Mouse (Mus musculus) MEL (cell line): Measurements from ENCODE around the gene Bmpr1b. TPM values are rescaled to one million over a fixed set of nuclear protein-coding genes. Genes with fewer than 3 reads are reported as not detected.

Experiments
- DNase-seq: peaks from one replicate; pipeline ENCODE4 v3.0.0; 2011; ENCODE audit warnings: low read depth, low spot score
- H3K27ac ChIP-seq: 2 replicates; pipeline ENCODE4 v1.5.1; 2012; ENCODE audit warnings: low read depth, mild to moderate bottlenecking, control low read depth, low read length, moderate library complexity; ENCODE audit not compliant: control insufficient read depth
- H3K27me3 ChIP-seq, 2 experiments: fragments of 150-350 bp in 1 of 2; sonication (generic) in 1 of 2; 2 replicates each; pipeline ENCODE4 v1.6.1; 2012; ENCODE audit warnings: low read length in 2 of 2, mild to moderate bottlenecking in 2 of 2, improper control_type of control experiment in 1 of 2, moderate library complexity in 1 of 2; ENCODE audit not compliant: insufficient read depth in 2 of 2, control insufficient read depth in 1 of 2
- H3K36me3 ChIP-seq, 2 experiments: 2 replicates each; pipeline ENCODE4 v1.6.1; 2012 to 2014; ENCODE audit warnings: low read length in 2 of 2, improper control_type of control experiment in 1 of 2, inconsistent platforms in 1 of 2, mild to moderate bottlenecking in 1 of 2; ENCODE audit not compliant: insufficient read depth in 2 of 2, control insufficient read depth in 1 of 2
- H3K4me1 ChIP-seq, 2 experiments: fragments of 150-350 bp in 1 of 2; sonication (generic) in 1 of 2; 2 replicates each; pipeline ENCODE4 v1.6.1; 2012; ENCODE audit warnings: low read length in 2 of 2, improper control_type of control experiment in 1 of 2, mild to moderate bottlenecking in 1 of 2; ENCODE audit not compliant: insufficient read depth in 2 of 2, control insufficient read depth in 1 of 2
- H3K4me3 ChIP-seq, 2 experiments: fragments of 150-350 bp in 1 of 2; sonication (generic) in 1 of 2; 2 replicates each; pipeline ENCODE4 v1.5.1; 2012; ENCODE audit warnings: low read depth in 2 of 2, low read length in 2 of 2, mild to moderate bottlenecking in 2 of 2, moderate library complexity in 2 of 2, control low read depth in 1 of 2, improper control_type of control experiment in 1 of 2; ENCODE audit not compliant: control insufficient read depth in 1 of 2, insufficient read depth in 1 of 2
- H3K79me2 ChIP-seq: 2 replicates; pipeline ENCODE4 v1.6.1; 2012; ENCODE audit warnings: mild to moderate bottlenecking, low read length, moderate library complexity; ENCODE audit not compliant: control insufficient read depth, poor library complexity, insufficient read depth
- H3K9ac ChIP-seq: 2 replicates; pipeline ENCODE4 v1.6.1; 2012; ENCODE audit warnings: low read depth, mild to moderate bottlenecking, control low read depth, low read length, moderate library complexity; ENCODE audit not compliant: control insufficient read depth, poor library complexity, severe bottlenecking
- H3K9me3 ChIP-seq: fragments of 150-350 bp; sonication (generic); replicated peaks from 2 replicates; pipeline ENCODE4 v1.6.1; 2012; ENCODE audit warnings: mild to moderate bottlenecking, low read length, improper control_type of control experiment, moderate library complexity; ENCODE audit not compliant: insufficient read depth
- CHD1 ChIP-seq: IDR thresholded peaks from 2 replicates; pipeline ENCODE4 v1.6.1; 2012; ENCODE audit warnings: low read depth, mild to moderate bottlenecking, inconsistent platforms, low read length, improper control_type of control experiment
- CHD2 ChIP-seq: IDR thresholded peaks from 2 replicates; pipeline ENCODE4 v1.6.1; 2011; ENCODE audit warnings: low read length, improper control_type of control experiment
- EP300 ChIP-seq, 2 experiments: IDR thresholded peaks; 2 replicates each; pipeline ENCODE4 v1.6.1; 2011; ENCODE audit warnings: improper control_type of control experiment in 2 of 2, low read length in 2 of 2, low read depth in 1 of 2, mild to moderate bottlenecking in 1 of 2
- ETS1 ChIP-seq: IDR thresholded peaks from 2 replicates; pipeline ENCODE4 v1.6.1; 2012; ENCODE audit warnings: low read depth, mild to moderate bottlenecking, inconsistent platforms, low read length, improper control_type of control experiment, moderate library complexity
- HCFC1 ChIP-seq: IDR thresholded peaks from 2 replicates; pipeline ENCODE4 v1.6.1; 2012; ENCODE audit warnings: low read depth, mild to moderate bottlenecking, inconsistent platforms, low read length, improper control_type of control experiment, moderate library complexity
- KAT2A ChIP-seq: conservative IDR thresholded peaks from 2 replicates; pipeline ENCODE4 v1.6.1; 2012; ENCODE audit warnings: low read depth, low read length, improper control_type of control experiment, inconsistent platforms
- MAFK ChIP-seq: IDR thresholded peaks from 2 replicates; pipeline ENCODE4 v1.6.1; 2011; ENCODE audit warnings: low read depth, mild to moderate bottlenecking, low read length, improper control_type of control experiment, borderline replicate concordance
- MAZ ChIP-seq: IDR thresholded peaks from 2 replicates; pipeline ENCODE4 v1.6.1; 2012; ENCODE audit warnings: low read depth, mild to moderate bottlenecking, inconsistent platforms, low read length, improper control_type of control experiment
- MEF2A ChIP-seq: IDR thresholded peaks from 2 replicates; pipeline ENCODE4 v1.6.1; 2014; ENCODE audit warnings: low read depth, mild to moderate bottlenecking, inconsistent platforms, low read length, improper control_type of control experiment; ENCODE audit not compliant: poor library complexity, insufficient replicate concordance, severe bottlenecking; ENCODE audit errors: extremely low read depth
- MYB ChIP-seq: IDR thresholded peaks from 2 replicates; pipeline ENCODE4 v1.6.1; 2011; ENCODE audit warnings: mild to moderate bottlenecking, low read depth, low read length, improper control_type of control experiment
- NRF1 ChIP-seq: IDR thresholded peaks from 2 replicates; pipeline ENCODE4 v1.6.1; 2014; ENCODE audit warnings: low read depth, mild to moderate bottlenecking, inconsistent platforms, low read length, improper control_type of control experiment, moderate library complexity; ENCODE audit not compliant: poor library complexity, insufficient read depth, severe bottlenecking
- POLR2A ChIP-seq, 2 experiments: IDR thresholded peaks; 2 replicates each; pipeline ENCODE4 v1.6.1; 2011 to 2012; ENCODE audit warnings: low read length in 2 of 2, mild to moderate bottlenecking in 2 of 2, control low read depth in 1 of 2, improper control_type of control experiment in 1 of 2, low read depth in 1 of 2, moderate library complexity in 1 of 2; ENCODE audit not compliant: control insufficient read depth in 1 of 2, insufficient read depth in 1 of 2, poor library complexity in 1 of 2
- POLR2AphosphoS2 ChIP-seq: IDR thresholded peaks from 2 replicates; pipeline ENCODE4 v1.6.1; 2011; ENCODE audit warnings: low read length, improper control_type of control experiment
- RCOR1 ChIP-seq: IDR thresholded peaks from 2 replicates; pipeline ENCODE4 v1.6.1; 2012; ENCODE audit warnings: low read depth, mild to moderate bottlenecking, inconsistent platforms, low read length, improper control_type of control experiment
- TAL1 ChIP-seq: IDR thresholded peaks from 2 replicates; pipeline ENCODE4 v1.6.1; 2012; ENCODE audit warnings: mild to moderate bottlenecking, inconsistent platforms, low read length, moderate library complexity, mixed read lengths
- TBP ChIP-seq: IDR thresholded peaks from 2 replicates; pipeline ENCODE4 v1.8.0; 2011; ENCODE audit warnings: low read depth, low read length, improper control_type of control experiment
- USF1 ChIP-seq: IDR thresholded peaks from 2 replicates; pipeline ENCODE4 v1.6.1; 2014; ENCODE audit warnings: low read depth, mild to moderate bottlenecking, inconsistent platforms, low read length, improper control_type of control experiment, moderate library complexity
- ZC3H11A ChIP-seq: IDR thresholded peaks from 2 replicates; pipeline ENCODE4 v1.6.1; 2012; ENCODE audit warnings: low read depth, mild to moderate bottlenecking, inconsistent platforms, low read length, improper control_type of control experiment
- ZMIZ1 ChIP-seq: IDR thresholded peaks from 2 replicates; pipeline ENCODE4 v1.6.1; 2012; ENCODE audit warnings: low read depth, mild to moderate bottlenecking, inconsistent platforms, low read length, improper control_type of control experiment, moderate library complexity
- polyA plus RNA-seq, 2 experiments: library from polyadenylated mRNA; stranded (reverse) in 1 of 2; unstranded in 1 of 2; fragments of >175 nt in 1 of 2; fragments of >200 nt in 1 of 2; gene quantifications; 2 replicates each; pipeline versions ENCODE4 v1.2.1 to v1.2.4; 2012; ENCODE audit warnings: low replicate concordance in 2 of 2, low read depth in 1 of 2; ENCODE audit not compliant: insufficient read length in 2 of 2, insufficient read depth in 1 of 2, missing spikeins in 1 of 2
- total RNA-seq: library from RNA; depleted of rRNA; stranded (reverse); fragments of 300-350 nt; gene quantifications from 2 replicates; pipeline ENCODE4 v1.2.3, GENCODE M21; 2012

Gene Bmpr1b
- total and polyA plus RNA-seq, 3 experiments: not detected

DNA sequence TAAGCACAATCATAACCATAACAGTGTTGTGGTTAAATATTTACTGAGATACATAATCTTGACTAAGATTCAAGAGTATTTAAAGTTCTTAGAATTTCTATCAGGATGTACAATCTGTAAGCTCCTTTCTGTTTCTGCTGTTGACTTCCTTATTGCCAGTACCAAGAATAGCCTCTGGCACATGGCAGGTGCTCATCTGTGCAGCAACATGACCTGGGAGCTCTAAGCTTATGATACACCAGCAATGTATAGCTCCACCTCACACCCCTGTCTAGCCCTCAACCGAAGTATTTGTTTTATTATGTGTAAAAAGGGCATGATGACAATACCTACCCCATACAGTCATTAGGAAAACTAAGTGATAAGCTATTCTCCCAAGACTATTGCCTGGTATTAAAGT, 42.8 kb downstream of the Bmpr1b start:
- TF ChIP-seq EP300 (IDR thresholded peaks at IDR 0.05; ENCODE audit: low read depth in 1 of 2, low read length in 2 of 2) (no peak), MYB (no peak), USF1 (no peak)
- no peak for DNase-seq
- no peak overlapping the region for H3K9ac ChIP-seq
- H3K9me3 ChIP-seq: no peaks in the 10 kb centered on the region
- no peak overlapping the region for H3K4me3 ChIP-seq
- H3K27me3 ChIP-seq: no peaks in the 10 kb centered on the region
- H3K4me1 ChIP-seq: no peaks in the 10 kb centered on the region
- H3K27ac ChIP-seq: no peak overlapping the region
- no peaks in the 10 kb centered on the region for H3K79me2 ChIP-seq
- no peaks in the 10 kb centered on the region for H3K36me3 ChIP-seq

DNA sequence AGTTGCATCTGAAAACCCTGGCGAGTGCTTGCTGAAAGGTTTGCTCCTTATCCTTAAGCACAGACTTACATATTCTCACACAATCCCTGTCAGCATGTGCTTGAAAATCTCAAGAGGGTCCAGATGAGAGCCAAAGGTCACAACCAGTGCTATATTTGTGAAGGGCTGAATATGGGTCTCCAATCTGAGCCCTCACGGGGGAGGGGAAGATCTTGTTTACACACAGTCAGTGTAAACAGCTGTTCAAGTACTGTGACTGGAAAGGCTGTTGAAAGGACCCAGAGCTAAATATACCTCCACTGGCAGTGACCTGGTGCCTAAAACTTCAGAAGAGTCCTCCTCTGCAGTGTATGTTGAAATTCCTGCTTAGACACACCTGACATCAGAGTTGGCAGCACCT, 43.7 kb downstream of the Bmpr1b start:
- Histone ChIP-seq H3K36me3 (no peaks in the 10 kb centered on the region), H3K27me3 (no peaks in the 10 kb centered on the region), H3K79me2 (no peaks in the 10 kb centered on the region), H3K9me3 (no peaks in the 10 kb centered on the region), H3K27ac (no peak overlapping the region), H3K9ac (no peak overlapping the region), H3K4me1 (no peaks in the 10 kb centered on the region), H3K4me3 (no peak overlapping the region)
- DNase-seq: no peak
- TF ChIP-seq KAT2A: no peak
- TF ChIP-seq MAZ: no peak
- no peak for TF ChIP-seq CHD2
- no peak for TF ChIP-seq POLR2A (IDR thresholded peaks at IDR 0.05; ENCODE audit: control insufficient read depth in 1 of 2, insufficient read depth in 1 of 2, low read depth in 1 of 2, low read length in 2 of 2, poor library complexity in 1 of 2)
- no peak for TF ChIP-seq HCFC1
- TF ChIP-seq POLR2AphosphoS2: no peak
- no peak for TF ChIP-seq ZC3H11A
- no peak for TF ChIP-seq TAL1
- no peak for TF ChIP-seq MAFK
- no peak for TF ChIP-seq CHD1
- TF ChIP-seq RCOR1: no peak
- no peak for TF ChIP-seq ETS1
- no peak for TF ChIP-seq TBP
- no peak for TF ChIP-seq NRF1
- no peak for TF ChIP-seq ZMIZ1
- no peak for TF ChIP-seq MEF2A
